Mouse (Mus musculus) stomach, postnatal 0 days (tissue): Measurements from ENCODE around the gene Hes2.

Source experiments
- CTCF ChIP-seq: IDR thresholded peaks from 2 replicates; pipeline ENCODE4 v1.5.1; 2016; ENCODE audit warnings: antibody characterized with exemption, low read depth, mild to moderate bottlenecking, moderate library complexity
- EP300 ChIP-seq: optimal IDR thresholded peaks from 2 replicates; pipeline ENCODE3; 2016; ENCODE audit warnings: antibody characterized with exemption

DNA sequence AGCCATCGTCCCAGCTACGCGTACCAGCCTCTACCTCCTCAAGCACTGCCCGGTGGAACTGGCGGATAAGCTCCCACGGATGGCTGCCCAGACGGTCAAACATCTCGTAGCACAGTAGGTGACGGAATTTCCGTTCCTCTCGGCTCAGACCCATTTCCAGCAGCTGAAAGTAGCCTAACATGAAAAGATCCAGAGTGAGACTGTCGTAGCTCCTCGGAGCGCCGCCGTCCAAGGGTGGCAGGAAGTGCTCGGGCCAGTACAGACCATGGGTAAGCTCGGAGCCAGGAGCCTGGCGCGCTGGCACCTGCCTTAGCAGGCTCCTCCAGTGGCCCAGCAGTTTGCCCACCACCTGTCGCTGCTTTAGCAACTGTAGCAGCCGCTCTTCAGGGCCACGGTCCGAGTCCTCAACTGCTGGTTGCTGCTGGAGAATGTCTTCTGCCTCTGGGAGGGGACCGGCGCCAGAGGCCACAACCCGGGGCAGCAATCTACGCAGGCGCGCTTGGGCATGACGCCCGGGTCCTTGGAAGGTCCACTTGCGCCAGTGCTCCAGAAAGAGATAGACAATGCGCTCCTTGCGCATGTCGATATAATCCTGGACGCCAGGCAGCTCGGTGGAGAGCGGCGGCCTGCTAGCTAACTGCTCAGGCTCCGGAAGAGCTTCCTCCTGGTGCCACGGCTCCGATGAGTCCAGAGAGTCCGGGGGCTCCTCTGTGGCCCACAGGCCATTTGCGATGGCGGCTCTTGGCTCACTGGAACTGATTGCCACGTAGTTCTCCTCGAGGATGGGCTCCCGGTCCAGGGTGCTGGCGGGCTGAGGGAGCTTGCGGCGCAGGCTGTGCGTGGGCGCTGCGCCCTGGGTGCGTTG, 33.3 kb upstream of the Hes2 start:
- TF ChIP-seq EP300 (no peak), CTCF (no peak)
